Mouse (Mus musculus) monocyte, adult 2 months (primary cell): ENCODE results near the gene Krt222.

ENCODE experiments used
- DNase-seq, 2 experiments: peaks; one replicate each; pipeline ENCODE4 v3.0.0; 2022; ENCODE audit warnings: low spot score in 2 of 2, low read depth in 1 of 2

Gene Krt222

GRCm38 (mm10) chr11:99242056-99242455 lies 1.8 kb downstream of the Krt222 start:
- DNase-seq: no peak

- peak in 1 of 2 experiments; percentile 5 for DNase-seq
These were observed 5.4 kb downstream of the Krt222 start for GRCm38 (mm10) chr11:99238468-99238867.

GRCm38 (mm10) chr11:99231049-99231816 lies 12.7 kb downstream of the Krt222 start:
- no peak for DNase-seq

- peak; percentile 36 to 70 for DNase-seq
These were observed 13.4 kb downstream of the Krt222 start, which contains the start of gene Smarce1 for GRCm38 (mm10) chr11:99230261-99231048. Smarce1 (minus strand) TSS chr11:99231017.

GRCm38 (mm10) chr11:99229641-99230260 lies 14.1 kb downstream of the Krt222 start:
- DNase-seq: no peak

- DNase-seq: no peak
These were observed 17.6 kb downstream of the Krt222 start for GRCm38 (mm10) chr11:99226298-99226697.

- no peak for DNase-seq
These were observed 20.6 kb downstream of the Krt222 start for GRCm38 (mm10) chr11:99223310-99223709.

GRCm38 (mm10) chr11:99221811-99222210 lies 22.1 kb downstream of the Krt222 start:
- no peak for DNase-seq

- no peak for DNase-seq
These were observed 26.5 kb downstream of the Krt222 start for GRCm38 (mm10) chr11:99217248-99217986.

GRCm38 (mm10) chr11:99216181-99216580 lies 27.7 kb downstream of the Krt222 start:
- DNase-seq: no peak

- no peak for DNase-seq
These were observed 31.2 kb downstream of the Krt222 start for GRCm38 (mm10) chr11:99212693-99213092.

- no peak for DNase-seq
These were observed 31.9 kb downstream of the Krt222 start for GRCm38 (mm10) chr11:99211964-99212363.

- no peak for DNase-seq
These were observed 35.7 kb downstream of the Krt222 start for GRCm38 (mm10) chr11:99208105-99208669.

- no peak for DNase-seq
These were observed 36.4 kb downstream of the Krt222 start for GRCm38 (mm10) chr11:99207449-99207848.

- DNase-seq: no peak
These were observed 36.9 kb downstream of the Krt222 start for GRCm38 (mm10) chr11:99206954-99207353.

GRCm38 (mm10) chr11:99189154-99189582 lies 54.7 kb downstream of the Krt222 start:
- peak; percentile 49 to 67 for DNase-seq

GRCm38 (mm10) chr11:99187348-99187747 lies 56.5 kb downstream of the Krt222 start:
- no peak for DNase-seq

- DNase-seq: no peak
These were observed 57.0 kb downstream of the Krt222 start for GRCm38 (mm10) chr11:99186836-99187235.
